Mouse (Mus musculus): ENCODE results near the gene Pde4d. TPM values are rescaled to one million over a fixed set of nuclear protein-coding genes. Genes with fewer than 3 reads are reported as not detected.

The Pde4d gene
- polyA plus RNA-seq, 2 experiments: 11.7 to 17.3 TPM

DNA sequence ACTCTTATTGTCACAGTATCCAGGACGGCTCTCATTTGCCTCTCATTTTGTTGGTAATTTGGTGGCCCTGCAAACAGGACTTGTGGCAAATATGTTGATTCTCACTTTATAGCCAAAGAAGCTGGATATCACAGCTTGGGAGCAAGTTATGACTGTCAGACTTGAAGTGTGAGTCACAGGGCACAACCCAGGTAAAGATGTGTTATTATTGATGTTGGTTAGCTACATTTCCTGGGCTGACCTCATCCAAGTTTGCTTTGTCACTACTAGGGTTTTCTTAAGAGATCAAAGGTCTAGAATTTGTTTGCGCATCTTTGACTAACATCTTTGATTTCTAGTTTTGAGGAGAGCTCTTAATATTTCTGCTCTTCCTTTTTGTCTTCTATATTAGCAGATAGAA is 1393.2 kb downstream of the Pde4d start:
- no peaks in the 10 kb centered on the region for H3K27me3 ChIP-seq (ENCODE audit: control insufficient read depth, insufficient read depth, low read length)
- ATAC-seq (ENCODE audit: low FRiP score, low read depth): no peak
- H3K4me1 ChIP-seq (ENCODE audit: control insufficient read depth, insufficient read depth, low read length): no peaks in the 10 kb centered on the region
- no peak overlapping the region for H3K9ac ChIP-seq (ENCODE audit: low read depth, low read length, severe bottlenecking)
- H3K9me3 ChIP-seq (ENCODE audit: control insufficient read depth, low read length): no peaks in the 10 kb centered on the region
- no peak for DNase-seq (ENCODE audit: low spot score)
- no peak overlapping the region for H3K27ac ChIP-seq (replicated peaks; ENCODE audit: low read depth, low read length)
- H3K4me3 ChIP-seq (replicated peaks; ENCODE audit: low read length): no peak overlapping the region
- 91% methylated on average over 2 of the region's 2 CpGs for WGBS
- no peak overlapping the region for H3K4me2 ChIP-seq (replicated peaks; ENCODE audit: low read depth, low read length, severe bottlenecking)
- no peaks in the 10 kb centered on the region for H3K36me3 ChIP-seq (ENCODE audit: control insufficient read depth, insufficient read depth, low read length)
- no peak for TF ChIP-seq POLR2A (IDR thresholded peaks at IDR 0.05; ENCODE audit: borderline replicate concordance, extremely low read depth, insufficient read depth, insufficient read length)

DNA sequence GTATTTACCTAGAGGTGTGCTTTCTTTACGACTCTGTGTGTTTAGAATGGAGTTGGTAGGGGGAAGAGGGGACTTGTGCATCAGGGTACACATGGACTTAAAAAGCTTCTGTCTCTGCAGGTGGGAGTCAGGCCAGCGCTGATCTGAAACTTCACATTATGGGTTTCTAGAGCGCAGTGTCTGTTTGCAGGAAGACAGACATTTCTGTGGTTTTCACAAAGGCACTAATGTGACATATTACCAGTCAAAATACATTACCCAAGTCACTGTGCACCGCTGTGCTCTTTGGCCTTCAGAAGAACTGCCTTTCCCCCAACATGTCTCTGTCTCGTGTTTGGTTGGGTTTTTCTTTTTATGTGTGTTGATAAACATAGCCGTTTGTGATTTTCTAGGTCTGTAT is 1395.1 kb downstream of the Pde4d start:
- TF ChIP-seq POLR2A (IDR thresholded peaks at IDR 0.05; ENCODE audit: borderline replicate concordance, extremely low read depth, insufficient read depth, insufficient read length): no peak
- Histone ChIP-seq H3K4me2 (replicated peaks; ENCODE audit: low read depth, low read length, severe bottlenecking) (no peak overlapping the region), H3K27ac (replicated peaks; ENCODE audit: low read depth, low read length) (no peak overlapping the region), H3K9me3 (ENCODE audit: control insufficient read depth, low read length) (no peaks in the 10 kb centered on the region), H3K36me3 (ENCODE audit: control insufficient read depth, insufficient read depth, low read length) (no peaks in the 10 kb centered on the region), H3K27me3 (ENCODE audit: control insufficient read depth, insufficient read depth, low read length) (no peaks in the 10 kb centered on the region), H3K4me1 (ENCODE audit: control insufficient read depth, insufficient read depth, low read length) (no peaks in the 10 kb centered on the region), H3K9ac (ENCODE audit: low read depth, low read length, severe bottlenecking) (no peak overlapping the region), H3K4me3 (replicated peaks; ENCODE audit: low read length) (no peak overlapping the region)
- no peak for ATAC-seq (ENCODE audit: low FRiP score, low read depth)
- no peak for DNase-seq (ENCODE audit: low spot score)
- WGBS: 81% methylated on average over 6 of the region's 6 CpGs

DNA sequence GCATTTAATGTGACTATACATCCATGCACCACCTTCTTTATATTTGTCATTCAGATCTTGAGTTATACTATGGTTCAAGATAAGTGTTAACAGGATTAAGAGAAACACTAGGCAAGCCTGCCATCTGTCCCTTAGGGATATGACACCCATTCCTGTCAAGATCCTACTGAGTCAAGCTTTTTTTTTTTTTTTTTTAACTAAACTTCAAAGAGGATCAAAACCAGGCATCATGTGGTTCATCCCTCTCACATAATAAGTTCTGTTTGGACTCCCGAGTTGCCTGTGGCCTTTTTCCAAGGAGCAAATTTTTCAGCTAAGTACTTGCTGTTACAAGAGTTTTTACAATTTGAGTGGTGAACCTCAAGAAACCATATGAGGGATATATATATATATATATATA is 1414.1 kb downstream of the Pde4d start:
- no peak for TF ChIP-seq POLR2A (IDR thresholded peaks at IDR 0.05; ENCODE audit: borderline replicate concordance, extremely low read depth, insufficient read depth, insufficient read length)
- Histone ChIP-seq H3K4me2 (replicated peaks; ENCODE audit: low read depth, low read length, severe bottlenecking) (no peak overlapping the region), H3K36me3 (ENCODE audit: control insufficient read depth, insufficient read depth, low read length) (no peaks in the 10 kb centered on the region), H3K27me3 (ENCODE audit: control insufficient read depth, insufficient read depth, low read length) (no peaks in the 10 kb centered on the region), H3K9me3 (ENCODE audit: control insufficient read depth, low read length) (no peaks in the 10 kb centered on the region), H3K4me1 (ENCODE audit: control insufficient read depth, insufficient read depth, low read length) (no peaks in the 10 kb centered on the region), H3K27ac (replicated peaks; ENCODE audit: low read depth, low read length) (no peak overlapping the region), H3K4me3 (replicated peaks; ENCODE audit: low read length) (no peak overlapping the region), H3K9ac (ENCODE audit: low read depth, low read length, severe bottlenecking) (no peak overlapping the region)
- ATAC-seq (ENCODE audit: low FRiP score, low read depth) (no peak), DNase-seq (ENCODE audit: low spot score) (no peak)
- 29% methylated on average over 1 of the region's 1 CpGs for WGBS

DNA sequence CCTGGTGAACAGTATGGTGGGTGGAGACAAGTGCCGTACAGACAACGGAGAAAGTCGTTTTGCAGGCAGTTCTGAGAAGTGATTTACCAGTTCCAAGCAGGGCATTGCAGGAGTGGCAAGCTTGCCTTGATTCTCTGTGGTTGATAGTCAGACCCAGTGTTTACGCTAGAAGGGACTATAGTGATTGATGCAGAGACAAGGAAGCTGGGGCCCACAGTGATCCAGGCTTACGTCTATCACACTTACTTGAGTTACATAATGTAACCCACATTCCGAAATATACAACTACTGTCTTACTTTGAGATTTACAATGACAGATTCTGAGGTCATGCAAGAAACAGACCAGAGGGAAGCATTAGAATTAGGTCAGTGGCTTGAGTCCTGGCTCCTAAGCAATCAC is 1414.6 kb downstream of the Pde4d start:
- Histone ChIP-seq H3K4me1 (ENCODE audit: control insufficient read depth, insufficient read depth, low read length) (no peaks in the 10 kb centered on the region), H3K9me3 (ENCODE audit: control insufficient read depth, low read length) (no peaks in the 10 kb centered on the region), H3K36me3 (ENCODE audit: control insufficient read depth, insufficient read depth, low read length) (no peaks in the 10 kb centered on the region), H3K9ac (ENCODE audit: low read depth, low read length, severe bottlenecking) (no peak overlapping the region), H3K4me2 (replicated peaks; ENCODE audit: low read depth, low read length, severe bottlenecking) (no peak overlapping the region), H3K27ac (replicated peaks; ENCODE audit: low read depth, low read length) (no peak overlapping the region), H3K27me3 (ENCODE audit: control insufficient read depth, insufficient read depth, low read length) (no peaks in the 10 kb centered on the region), H3K4me3 (replicated peaks; ENCODE audit: low read length) (no peak overlapping the region)
- DNase-seq (ENCODE audit: low spot score): no peak
- no peak for TF ChIP-seq POLR2A (IDR thresholded peaks at IDR 0.05; ENCODE audit: borderline replicate concordance, extremely low read depth, insufficient read depth, insufficient read length)
- WGBS: 65% methylated on average over 6 of the region's 6 CpGs
- ATAC-seq (ENCODE audit: low FRiP score, low read depth): no peak

DNA sequence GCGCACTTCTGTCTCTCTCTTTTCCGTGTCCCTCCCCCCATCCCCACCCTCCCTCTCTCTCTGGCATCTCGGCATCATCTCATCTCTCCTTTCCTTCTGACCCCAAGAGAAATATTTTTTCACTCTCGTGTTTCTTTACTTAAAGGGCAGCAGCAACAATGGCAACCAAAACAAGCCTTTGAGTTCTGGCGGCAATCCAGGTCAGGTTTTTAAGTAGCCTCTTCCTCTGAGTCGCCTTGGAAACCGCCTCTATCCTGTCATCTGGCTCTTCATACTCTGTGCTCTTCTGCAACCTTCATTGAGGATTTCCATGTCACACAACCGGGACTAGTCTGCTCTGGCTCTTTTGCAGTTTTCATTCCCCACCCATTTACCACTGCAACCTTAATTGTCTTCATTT is 1430.6 kb downstream of the Pde4d start:
- no peak overlapping the region for H3K4me3 ChIP-seq (replicated peaks; ENCODE audit: low read length)
- 70% methylated on average over 8 of the region's 8 CpGs for WGBS
- H3K27me3 ChIP-seq (ENCODE audit: control insufficient read depth, insufficient read depth, low read length): no peaks in the 10 kb centered on the region
- ATAC-seq (ENCODE audit: low FRiP score, low read depth): no peak
- no peaks in the 10 kb centered on the region for H3K9me3 ChIP-seq (ENCODE audit: control insufficient read depth, low read length)
- no peak overlapping the region for H3K27ac ChIP-seq (replicated peaks; ENCODE audit: low read depth, low read length)
- H3K9ac ChIP-seq (ENCODE audit: low read depth, low read length, severe bottlenecking): no peak overlapping the region
- peaks cover 9% of the 10 kb centered on the region; the same call in 1 of the 2 replicates for H3K4me1 ChIP-seq (ENCODE audit: control insufficient read depth, insufficient read depth, low read length)
- no peak overlapping the region for H3K4me2 ChIP-seq (replicated peaks; ENCODE audit: low read depth, low read length, severe bottlenecking)
- H3K36me3 ChIP-seq (ENCODE audit: control insufficient read depth, insufficient read depth, low read length): no peaks in the 10 kb centered on the region
- no peak for DNase-seq (ENCODE audit: low spot score)
- TF ChIP-seq POLR2A (IDR thresholded peaks at IDR 0.05; ENCODE audit: borderline replicate concordance, extremely low read depth, insufficient read depth, insufficient read length): no peak

Data from limb, embryonic 14.5 days (tissue).